Mouse (Mus musculus) C2C12 (cell line): ENCODE data around the gene Tbxas1.

ENCODE experiments used
- CTCF ChIP-seq: IDR thresholded peaks from one replicate; pipeline ENCODE4 v1.5.1; 2011; ENCODE audit not compliant: control insufficient read depth, insufficient read depth, insufficient read length
- MYOD1 ChIP-seq: IDR thresholded peaks from one replicate; pipeline ENCODE4 v1.6.1; 2011; ENCODE audit warnings: low read depth; ENCODE audit not compliant: control insufficient read depth, insufficient read length
- MYOG ChIP-seq: IDR thresholded peaks from one replicate; pipeline ENCODE4 v1.6.1; 2011; ENCODE audit not compliant: control insufficient read depth, insufficient read length; ENCODE audit errors: extremely low read depth
- USF1 ChIP-seq: IDR thresholded peaks from one replicate; pipeline ENCODE4 v1.6.1; 2011; ENCODE audit warnings: low read depth, mild to moderate bottlenecking, control low read depth, moderate library complexity

DNA sequence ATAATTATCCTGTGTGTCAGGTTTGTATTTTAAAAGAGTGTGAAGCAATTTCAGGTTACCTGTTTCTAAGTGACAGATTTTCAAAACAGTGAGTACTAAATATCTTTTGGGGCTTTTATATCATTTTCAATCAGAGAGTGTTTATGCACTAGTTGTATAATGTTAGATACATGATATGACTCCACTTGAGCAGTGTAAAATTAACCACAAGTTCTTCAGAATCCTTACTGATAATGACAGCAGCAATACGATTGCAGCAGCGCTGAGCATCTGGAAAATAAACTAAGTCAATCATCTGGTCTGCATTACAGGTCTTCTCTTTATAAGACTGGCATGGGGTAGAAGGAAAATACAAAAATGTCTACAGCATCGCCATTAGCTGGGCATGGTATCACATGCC is 48.3 kb upstream of the Tbxas1 start:
- no peak for TF ChIP-seq USF1
- no peak for TF ChIP-seq CTCF
- no peak for TF ChIP-seq MYOG
- no peak for TF ChIP-seq MYOD1
